Mouse (Mus musculus): ENCODE results near the gene Capn11.

DNA sequence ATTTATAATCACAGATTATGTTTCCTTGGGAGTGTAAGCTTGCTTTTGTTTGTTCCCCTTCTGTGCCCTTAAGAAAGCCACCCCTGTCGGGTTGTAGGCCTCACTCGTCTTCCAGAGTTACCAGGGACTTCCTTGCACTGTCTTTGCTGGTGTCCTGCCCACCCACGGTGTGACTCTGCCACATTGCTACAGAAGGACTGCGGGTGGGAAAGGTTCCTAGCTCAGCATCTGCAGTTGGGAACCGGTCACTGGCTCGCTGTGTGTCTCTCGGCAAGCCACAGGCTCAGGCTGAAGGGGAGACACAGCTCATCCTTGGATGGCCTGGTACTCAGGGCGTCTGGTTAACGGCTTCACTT is 42.1 kb upstream of the Capn11 start:
- TF ChIP-seq CTCF (IDR thresholded peaks at IDR 0.05; ENCODE audit: low read depth) (no peak), EP300 (IDR thresholded peaks at IDR 0.05; ENCODE audit: low read depth) (no peak)

Measured in liver, postnatal 0 days (tissue).